Mouse (Mus musculus) adipose tissue, adult 10 weeks (tissue): ENCODE measurements around the gene Chrna1. TPM values are rescaled to one million over a fixed set of nuclear protein-coding genes. Genes with fewer than 3 reads are reported as not detected.

ENCODE experiments used
- polyA plus RNA-seq: library from polyadenylated mRNA; stranded (reverse); fragments of 350-450 nt; fragmentation: Illumina TruSeq; extraction: RNeasy Lipid Tissue Mini Kit (QIAGEN cat#74804); gene quantifications from one replicate; pipeline ENCODE4 v1.2.3, GENCODE M21; 2014; ENCODE audit warnings: low read depth, low replicate concordance

The Chrna1 gene
- not detected for polyA plus RNA-seq

GRCm38 (mm10) chr2:73580166-73580565, at the start of gene Chrna1:
Gene Chrna1 (minus strand): TSS chr2:73580338.

GRCm38 (mm10) chr2:73529356-73530330, 50.5 kb downstream of the Chrna1 start, which contains the start of gene Wipf1:
Gene Wipf1 (minus strand): TSS chr2:73529734.

Other genes starting within 250 kb of the Chrna1 start
- 27.1 TPM for gene Gpr155, start 193.8 kb downstream of the Chrna1 start, polyA plus RNA-seq
- gene Wipf1, start 50.6 kb downstream of the Chrna1 start, polyA plus RNA-seq = 10.9 TPM
- gene Chn1, start 195.0 kb upstream of the Chrna1 start, polyA plus RNA-seq = 13.9 TPM